Mouse (Mus musculus) retina, postnatal 7 days (tissue): ENCODE measurements around the gene Ntpcr.

ENCODE experiments used
- DNase-seq: peaks from one replicate; pipeline ENCODE4 v3.0.0-alpha.2; 2012; ENCODE audit warnings: low read depth, low spot score

Ntpcr gene

GRCm38 (mm10) chr8:125775031-125775430 is 45.3 kb downstream of the Ntpcr start:
- no peak for DNase-seq

GRCm38 (mm10) chr8:125776314-125776713 is 46.6 kb downstream of the Ntpcr start:
- no peak for DNase-seq

GRCm38 (mm10) chr8:125776800-125777199 is 47.0 kb downstream of the Ntpcr start:
- DNase-seq: no peak

- no peak for DNase-seq
These were observed 47.9 kb downstream of the Ntpcr start for GRCm38 (mm10) chr8:125777478-125778164.

GRCm38 (mm10) chr8:125778919-125779318 is 49.2 kb downstream of the Ntpcr start:
- DNase-seq: no peak

- DNase-seq: no peak
These were observed 49.9 kb downstream of the Ntpcr start for GRCm38 (mm10) chr8:125779656-125780055.

GRCm38 (mm10) chr8:125782161-125782560 is 52.4 kb downstream of the Ntpcr start:
- no peak for DNase-seq

GRCm38 (mm10) chr8:125786886-125787285 is 57.1 kb downstream of the Ntpcr start:
- no peak for DNase-seq

- no peak for DNase-seq
These were observed 63.2 kb downstream of the Ntpcr start for GRCm38 (mm10) chr8:125792816-125793455.

GRCm38 (mm10) chr8:125795341-125795740 is 65.6 kb downstream of the Ntpcr start:
- no peak for DNase-seq

- no peak for DNase-seq
These were observed 67.2 kb downstream of the Ntpcr start for GRCm38 (mm10) chr8:125796970-125797369.
